Mouse (Mus musculus): ENCODE measurements around the gene Chic1. TPM values are rescaled to one million over a fixed set of nuclear protein-coding genes. Genes with fewer than 3 reads are reported as not detected.

Chic1 gene
- total RNA-seq (2023) = under 1 TPM in 1 of 2 experiments, not detected in 1; 0.04 TPM

DNA sequence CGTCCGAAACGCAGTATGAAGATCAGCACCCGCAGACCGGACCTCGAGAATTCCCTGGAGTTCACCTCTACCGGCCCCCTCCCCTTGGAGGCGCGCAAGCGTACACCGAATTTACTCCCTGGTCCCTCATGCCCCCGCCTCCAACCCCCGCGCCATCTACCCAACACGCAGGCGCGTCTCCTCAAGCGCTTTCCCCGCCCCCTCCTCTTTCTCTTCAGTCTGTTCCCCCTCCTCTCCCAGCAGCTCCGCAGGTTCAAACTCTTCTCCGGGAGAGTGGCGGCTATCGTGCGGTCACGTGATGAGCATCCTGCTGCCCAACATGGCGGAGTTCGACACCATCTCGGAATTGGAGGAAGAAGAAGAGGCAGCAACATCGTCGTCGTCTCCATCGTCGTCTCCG, at the start of gene Chic1:
TSS of gene Chic1 (plus strand) at position 190 of the 400 bp plus-strand sequence.

DNA sequence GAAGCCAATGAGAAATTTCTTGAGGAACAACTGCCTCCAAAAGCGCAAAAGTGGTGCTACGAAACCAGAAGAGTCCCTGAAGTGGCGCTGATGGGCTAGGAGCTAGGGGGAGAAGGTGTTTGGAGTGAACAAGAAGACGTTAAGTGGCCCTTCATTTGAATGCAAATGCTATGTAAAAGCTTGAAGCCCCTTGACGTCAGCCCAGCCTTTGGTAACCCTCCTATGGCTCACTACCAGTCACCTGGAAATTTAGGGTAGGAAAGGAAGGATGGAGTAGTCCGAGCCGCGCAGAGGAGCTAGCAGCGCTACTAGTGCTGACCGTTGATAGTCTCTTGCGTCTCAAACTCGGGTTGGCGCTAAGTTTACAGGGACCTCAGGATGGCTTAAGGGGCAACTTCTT, 35.1 kb upstream of the Chic1 start, which contains the start of gene Cdx4:
TSS of gene Cdx4 (plus strand) at position 253 of the 400 bp plus-strand sequence.

DNA sequence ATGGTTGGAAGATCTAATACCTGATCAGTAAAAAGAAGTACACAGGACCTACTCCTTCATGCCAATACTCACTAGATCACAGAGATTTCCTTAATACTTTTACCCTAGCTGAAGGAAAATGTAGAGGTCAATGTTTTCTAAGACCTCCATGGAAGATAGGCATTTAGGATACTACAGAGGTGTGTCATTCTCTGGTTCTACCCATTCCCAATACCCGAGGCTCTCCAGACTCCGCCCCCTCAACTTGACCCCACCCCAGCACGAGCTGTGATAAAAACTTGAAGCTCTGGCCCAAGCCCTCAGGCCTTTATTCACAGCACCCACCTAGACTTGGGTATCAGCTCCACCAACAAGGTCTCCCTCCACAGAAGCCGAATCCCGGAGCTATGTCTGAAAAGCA, 57.9 kb downstream of the Chic1 start, which contains the start of gene Tsx:
TSS of gene Tsx (plus strand) at position 301 of the 400 bp plus-strand sequence.

DNA sequence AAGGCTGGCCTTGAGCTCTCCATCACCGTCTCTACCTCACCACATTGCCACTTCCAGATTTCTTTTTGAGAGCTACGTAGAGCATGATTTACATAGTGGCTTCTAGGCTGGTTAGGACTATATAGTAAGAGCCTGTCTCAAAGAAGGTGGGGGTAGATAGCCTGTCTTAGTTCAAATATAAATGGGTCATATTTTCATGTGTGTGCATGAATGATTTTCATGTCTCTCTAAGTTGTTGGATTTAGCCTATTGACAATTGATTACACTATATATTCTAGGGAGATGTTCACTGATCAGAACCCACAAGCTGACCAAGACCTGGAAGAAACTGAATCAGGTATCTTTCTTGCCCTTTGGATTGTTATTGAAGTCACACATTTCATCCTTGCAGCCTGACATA, 65.4 kb downstream of the Chic1 start, which contains the start of gene Gm26992:
TSS of gene Gm26992 (plus strand) at position 301 of the 400 bp plus-strand sequence.

Other genes with a start within 250 kb of the Chic1 start
- under 1 TPM; 0.27 to 0.40 TPM for gene Nap1l2, start 169.8 kb upstream of the Chic1 start, total RNA-seq (2023)
- gene Cdx4, start 35.1 kb upstream of the Chic1 start, total RNA-seq (2023) = not detected
- gene Tsx, start 58.0 kb downstream of the Chic1 start, total RNA-seq (2023) = not detected
- not detected for gene Gm26992, start 65.5 kb downstream of the Chic1 start, total RNA-seq (2023)

Data from neutrophil, adult 59 days (primary cell).